Mouse (Mus musculus): ENCODE results near the gene Hddc3. TPM values are rescaled to one million over a fixed set of nuclear protein-coding genes. Genes with fewer than 3 reads are reported as not detected.
"Not testable (repeated sequence)": the region's sequence is repeated elsewhere in the genome, so short reads cannot be mapped to it uniquely, and the experiment has no call there.

Gene Hddc3
- polyA plus RNA-seq, 1 experiment from 2014 or later = 26.7 TPM

DNA sequence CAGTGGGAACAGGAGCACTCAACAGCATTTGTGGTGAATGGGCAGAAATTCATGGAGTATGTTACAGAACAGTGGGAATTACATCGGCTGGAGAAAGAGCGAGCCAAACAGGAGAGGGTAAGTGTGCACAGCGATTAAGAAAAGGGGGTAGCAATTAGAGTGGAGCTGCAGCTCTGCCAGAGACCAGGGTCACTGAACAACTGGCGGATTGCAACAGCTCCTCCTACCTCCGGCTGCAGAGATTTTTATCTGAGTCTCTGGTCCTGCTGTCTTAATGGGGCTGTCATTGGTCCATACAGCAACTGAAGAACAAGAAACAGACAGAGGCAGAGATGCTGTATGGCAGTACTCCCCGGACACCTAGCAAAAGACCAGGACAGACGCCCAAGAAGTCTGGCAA lies 32.1 kb upstream of the Hddc3 start:
- H3K9ac ChIP-seq (ENCODE audit: low read depth, low read length) = no peak overlapping the region
- no peaks in the 10 kb centered on the region for H3K4me1 ChIP-seq (ENCODE audit: control insufficient read depth, insufficient read depth, low read depth, low read length)
- H3K4me3 ChIP-seq (ENCODE audit: low read length) = no peak overlapping the region
- no peak overlapping the region for H3K27ac ChIP-seq (ENCODE audit: low read depth, low read length)
- no peak for ATAC-seq
- no peaks in the 10 kb centered on the region for H3K9me3 ChIP-seq (ENCODE audit: control insufficient read depth, low read length)
- WGBS = 77% methylated on average over 7 of the region's 7 CpGs
- H3K4me2 ChIP-seq (ENCODE audit: low read length) = no peak overlapping the region
- H3K27me3 ChIP-seq (replicated peaks; ENCODE audit: control insufficient read depth, insufficient read depth, low read length) = no peaks in the 10 kb centered on the region
- peaks cover 10% of the 10 kb centered on the region for H3K36me3 ChIP-seq (ENCODE audit: control insufficient read depth, insufficient read depth, low read length)

DNA sequence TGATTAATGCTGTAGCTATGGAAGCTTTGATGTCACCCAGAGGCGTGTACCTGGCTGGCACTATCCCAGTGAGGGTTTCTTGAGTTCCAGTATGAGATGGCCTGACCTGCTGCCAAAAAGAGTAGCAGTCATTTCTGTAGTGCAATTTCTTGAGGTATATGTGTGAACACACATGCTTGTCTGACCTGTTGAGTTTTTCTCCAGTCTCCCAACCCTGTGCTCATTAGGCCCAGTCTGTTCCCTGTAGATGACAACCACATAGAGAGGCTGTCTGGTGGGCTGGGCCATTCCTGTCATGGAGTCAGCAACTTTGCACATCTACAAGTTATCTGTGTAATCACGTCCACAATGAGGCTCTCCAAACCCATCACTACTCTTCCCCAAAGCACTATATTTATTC lies 27.2 kb upstream of the Hddc3 start:
- Histone ChIP-seq H3K9ac (ENCODE audit: low read depth, low read length) (no peak overlapping the region), H3K4me2 (ENCODE audit: low read length) (no peak overlapping the region), H3K27ac (ENCODE audit: low read depth, low read length) (no peak overlapping the region), H3K4me1 (ENCODE audit: control insufficient read depth, insufficient read depth, low read depth, low read length) (no peaks in the 10 kb centered on the region), H3K4me3 (ENCODE audit: low read length) (no peak overlapping the region), H3K27me3 (replicated peaks; ENCODE audit: control insufficient read depth, insufficient read depth, low read length) (no peaks in the 10 kb centered on the region), H3K36me3 (ENCODE audit: control insufficient read depth, insufficient read depth, low read length) (peaks cover 16% of the 10 kb centered on the region), H3K9me3 (ENCODE audit: control insufficient read depth, low read length) (no peaks in the 10 kb centered on the region)
- WGBS = 91% methylated on average over 2 of the region's 2 CpGs
- ATAC-seq = no peak

GRCm38 (mm10) chr7:80317439-80318115 lies 25.3 kb upstream of the Hddc3 start:
- Histone ChIP-seq H3K9me3 (ENCODE audit: control insufficient read depth, low read length) (no peaks in the 10 kb centered on the region), H3K27me3 (replicated peaks; ENCODE audit: control insufficient read depth, insufficient read depth, low read length) (no peaks in the 10 kb centered on the region), H3K4me2 (ENCODE audit: low read length) (no peak overlapping the region), H3K9ac (ENCODE audit: low read depth, low read length) (no peak overlapping the region), H3K36me3 (ENCODE audit: control insufficient read depth, insufficient read depth, low read length) (peaks cover 18% of the 10 kb centered on the region), H3K4me3 (ENCODE audit: low read length) (no peak overlapping the region), H3K4me1 (ENCODE audit: control insufficient read depth, insufficient read depth, low read depth, low read length) (peaks cover 6% of the 10 kb centered on the region; the same call in 1 of the 2 replicates), H3K27ac (ENCODE audit: low read depth, low read length) (no peak overlapping the region)
- WGBS = 68% methylated on average over 1 of the region's 1 CpGs
- ATAC-seq = no peak

GRCm38 (mm10) chr7:80318670-80319069 lies 24.2 kb upstream of the Hddc3 start:
- no peak overlapping the region for H3K9ac ChIP-seq (ENCODE audit: low read depth, low read length)
- H3K4me1 ChIP-seq (ENCODE audit: control insufficient read depth, insufficient read depth, low read depth, low read length) = peaks cover 16% of the 10 kb centered on the region

GRCm38 (mm10) chr7:80319846-80320496 lies 22.9 kb upstream of the Hddc3 start:
- no peak for ATAC-seq
- no peaks in the 10 kb centered on the region for H3K9me3 ChIP-seq (ENCODE audit: control insufficient read depth, low read length)
- no peak overlapping the region for H3K4me3 ChIP-seq (ENCODE audit: low read length)
- no peak overlapping the region for H3K27ac ChIP-seq (ENCODE audit: low read depth, low read length)
- peaks cover 17% of the 10 kb centered on the region for H3K4me1 ChIP-seq (ENCODE audit: control insufficient read depth, insufficient read depth, low read depth, low read length)
- H3K36me3 ChIP-seq (ENCODE audit: control insufficient read depth, insufficient read depth, low read length) = peaks cover 12% of the 10 kb centered on the region
- no peak overlapping the region for H3K9ac ChIP-seq (ENCODE audit: low read depth, low read length)
- H3K4me2 ChIP-seq (ENCODE audit: low read length) = no peak overlapping the region
- H3K27me3 ChIP-seq (replicated peaks; ENCODE audit: control insufficient read depth, insufficient read depth, low read length) = no peaks in the 10 kb centered on the region
- WGBS = 80% methylated on average over 19 of the region's 19 CpGs

More at GRCm38 (mm10) chr7:80318670-80319069, 24.2 kb upstream of the Hddc3 start:
- ATAC-seq = no peak
- 91% methylated on average over 4 of the region's 4 CpGs for WGBS
- peaks cover 15% of the 10 kb centered on the region for H3K36me3 ChIP-seq (ENCODE audit: control insufficient read depth, insufficient read depth, low read length)
- no peak overlapping the region for H3K4me2 ChIP-seq (ENCODE audit: low read length)
- H3K27ac ChIP-seq (ENCODE audit: low read depth, low read length) = no peak overlapping the region
- no peak overlapping the region for H3K4me3 ChIP-seq (ENCODE audit: low read length)
- no peaks in the 10 kb centered on the region for H3K27me3 ChIP-seq (replicated peaks; ENCODE audit: control insufficient read depth, insufficient read depth, low read length)
- H3K9me3 ChIP-seq (ENCODE audit: control insufficient read depth, low read length) = no peaks in the 10 kb centered on the region

DNA sequence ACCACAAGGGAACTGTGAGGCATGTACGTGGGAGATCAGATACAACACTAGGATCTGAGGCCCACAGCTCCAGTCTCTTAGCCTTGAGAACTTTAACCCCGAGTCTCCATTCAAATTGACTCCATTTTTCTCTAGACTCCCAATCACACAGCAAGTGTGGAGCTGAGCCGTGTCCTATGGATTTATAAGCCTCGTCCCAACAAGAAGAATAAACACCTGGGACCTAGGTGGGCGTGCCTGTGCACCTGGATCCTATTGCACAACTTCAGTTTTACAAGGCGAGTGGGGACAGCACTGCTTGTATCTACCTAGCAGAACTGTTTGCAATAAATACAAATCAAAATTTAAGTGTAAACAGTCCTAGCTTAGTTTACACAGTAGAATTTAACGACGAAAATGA lies 19.6 kb upstream of the Hddc3 start:
- ATAC-seq = no peak
- 21% methylated on average over 8 of the region's 8 CpGs for WGBS
- peak overlapping the region; percentile 78 for H3K9ac ChIP-seq (ENCODE audit: low read depth, low read length)
- H3K4me2 ChIP-seq (ENCODE audit: low read length) = peak overlapping the region; percentile 87
- H3K9me3 ChIP-seq (ENCODE audit: control insufficient read depth, low read length) = no peaks in the 10 kb centered on the region
- H3K4me1 ChIP-seq (ENCODE audit: control insufficient read depth, insufficient read depth, low read depth, low read length) = peaks cover 20% of the 10 kb centered on the region
- H3K27me3 ChIP-seq (replicated peaks; ENCODE audit: control insufficient read depth, insufficient read depth, low read length) = no peaks in the 10 kb centered on the region
- H3K27ac ChIP-seq (ENCODE audit: low read depth, low read length) = peak overlapping the region; percentile 95
- peak overlapping the region; percentile 69 for H3K4me3 ChIP-seq (ENCODE audit: low read length)
- H3K36me3 ChIP-seq (ENCODE audit: control insufficient read depth, insufficient read depth, low read length) = peaks cover 36% of the 10 kb centered on the region

DNA sequence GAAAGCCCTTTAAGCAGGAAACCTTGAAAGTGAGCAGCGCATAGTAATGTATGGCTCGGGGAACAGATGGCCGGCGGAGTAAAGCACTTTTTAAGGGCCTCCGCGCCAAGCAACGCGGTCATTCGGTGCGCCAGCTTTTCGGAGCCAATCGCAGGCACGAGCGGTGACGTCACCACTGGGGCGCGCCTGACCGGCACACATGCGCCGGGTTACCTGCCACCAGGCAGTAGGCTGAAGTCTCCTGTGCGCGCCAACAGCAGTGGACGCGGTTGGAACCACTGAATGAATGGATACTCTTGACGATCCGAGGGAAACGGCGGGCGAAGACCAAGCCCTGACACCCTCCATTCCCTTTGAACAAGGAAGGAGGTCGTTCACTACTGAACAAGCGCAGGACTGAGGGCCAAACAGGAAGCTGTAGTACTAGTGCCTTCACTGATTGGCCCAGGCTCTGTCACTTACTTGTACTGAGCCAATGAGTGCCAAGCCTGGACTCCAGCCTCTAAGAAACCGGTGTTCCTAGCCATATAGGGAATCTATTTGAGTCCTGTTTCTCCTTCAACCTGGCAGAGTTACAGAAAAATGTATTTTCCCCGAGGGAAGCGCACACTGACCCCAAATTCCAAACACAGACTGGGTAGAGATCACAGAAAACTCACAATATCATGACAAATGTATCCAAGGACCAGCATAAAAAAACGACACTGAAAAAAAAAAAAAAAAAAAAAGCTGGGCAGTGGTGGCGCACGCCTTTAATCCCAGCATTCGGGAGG lies 18.7 kb upstream of the Hddc3 start, which contains the start of gene Rccd1:
Gene Rccd1, minus strand, starts transcription at position 412 of the 773 bp plus-strand sequence.
- Histone ChIP-seq H3K4me3 (ENCODE audit: low read length) (peak within 1 kb of the TSS; percentile 69), H3K9ac (ENCODE audit: low read depth, low read length) (peak within 1 kb of the TSS; percentile 78), H3K36me3 (ENCODE audit: control insufficient read depth, insufficient read depth, low read length) (peaks cover 44% of the 10 kb centered on the region), H3K4me1 (ENCODE audit: control insufficient read depth, insufficient read depth, low read depth, low read length) (peaks cover 20% of the 10 kb centered on the region), H3K27me3 (replicated peaks; ENCODE audit: control insufficient read depth, insufficient read depth, low read length) (no peaks in the 10 kb centered on the region), H3K9me3 (ENCODE audit: control insufficient read depth, low read length) (no peaks in the 10 kb centered on the region), H3K27ac (ENCODE audit: low read depth, low read length) (peak within 1 kb of the TSS; percentile 95), H3K4me2 (ENCODE audit: low read length) (peak within 1 kb of the TSS; percentile 87)
- ATAC-seq = peak; percentile 99
- 2% methylated on average over 38 of the region's 38 CpGs for WGBS

GRCm38 (mm10) chr7:80324816-80325119 lies 18.1 kb upstream of the Hddc3 start:
- not testable (repeated sequence) for H3K27me3 ChIP-seq (replicated peaks; ENCODE audit: control insufficient read depth, insufficient read depth, low read length); H3K4me3 ChIP-seq (ENCODE audit: low read length); H3K9ac ChIP-seq (ENCODE audit: low read depth, low read length); H3K9me3 ChIP-seq (ENCODE audit: control insufficient read depth, low read length); ATAC-seq
- Histone ChIP-seq H3K27ac (ENCODE audit: low read depth, low read length) (peak overlapping the region; percentile 59; the same call in 1 of the 2 replicates), H3K4me1 (ENCODE audit: control insufficient read depth, insufficient read depth, low read depth, low read length) (peaks cover 20% of the 10 kb centered on the region), H3K4me2 (ENCODE audit: low read length) (peak overlapping the region; percentile 87), H3K36me3 (ENCODE audit: control insufficient read depth, insufficient read depth, low read length) (peaks cover 48% of the 10 kb centered on the region)
- 48% methylated on average over 4 of the region's 5 CpGs for WGBS

GRCm38 (mm10) chr7:80325292-80325868 lies 17.5 kb upstream of the Hddc3 start:
- Histone ChIP-seq H3K4me3 (ENCODE audit: low read length) (no peak overlapping the region), H3K4me2 (ENCODE audit: low read length) (no peak overlapping the region), H3K36me3 (ENCODE audit: control insufficient read depth, insufficient read depth, low read length) (peaks cover 49% of the 10 kb centered on the region), H3K4me1 (ENCODE audit: control insufficient read depth, insufficient read depth, low read depth, low read length) (peaks cover 20% of the 10 kb centered on the region), H3K27ac (ENCODE audit: low read depth, low read length) (peak overlapping the region; percentile 17; the same call in 1 of the 2 replicates), H3K9ac (ENCODE audit: low read depth, low read length) (no peak overlapping the region), H3K27me3 (replicated peaks; ENCODE audit: control insufficient read depth, insufficient read depth, low read length) (no peaks in the 10 kb centered on the region), H3K9me3 (ENCODE audit: control insufficient read depth, low read length) (no peaks in the 10 kb centered on the region)
- 93% methylated on average over 16 of the region's 16 CpGs for WGBS
- ATAC-seq = no peak

Measured in hindbrain, embryonic 16.5 days (tissue).